Mouse (Mus musculus) midbrain, embryonic 10.5 days (tissue): ENCODE results near the gene St3gal6. TPM values are rescaled to one million over a fixed set of nuclear protein-coding genes. Genes with fewer than 3 reads are reported as not detected.
A peak's percentile ranks its signal among the peaks of the same experiment; 100 is the strongest.

Experiments
- DNase-seq: peaks from one replicate; pipeline ENCODE4 v3.0.0-alpha.2; 2017; ENCODE audit warnings: low spot score
- H3K27ac ChIP-seq: fragments of 300-500 bp; sonication (generic); replicated peaks from 2 replicates; pipeline ENCODE4 v1.5.1; 2016; ENCODE audit warnings: mild to moderate bottlenecking
- H3K27me3 ChIP-seq: fragments of 300-500 bp; sonication (generic); 2 replicates; pipeline ENCODE4 v1.6.1; 2016; ENCODE audit warnings: low read depth, mild to moderate bottlenecking; ENCODE audit not compliant: poor library complexity, severe bottlenecking
- H3K36me3 ChIP-seq: fragments of 300-500 bp; sonication (generic); 2 replicates; pipeline ENCODE4 v1.6.1; 2016; ENCODE audit warnings: mild to moderate bottlenecking, moderate library complexity
- H3K4me1 ChIP-seq: fragments of 300-500 bp; sonication (generic); 2 replicates; pipeline ENCODE4 v1.6.1; 2016
- H3K4me3 ChIP-seq: fragments of 300-500 bp; sonication (generic); 2 replicates; pipeline ENCODE4 v1.5.1; 2016; ENCODE audit warnings: mild to moderate bottlenecking, moderate library complexity
- H3K9me3 ChIP-seq: fragments of 300-500 bp; sonication (generic); replicated peaks from 2 replicates; pipeline ENCODE4 v1.6.1; 2016; ENCODE audit warnings: mild to moderate bottlenecking
- WGBS: fragments of 180-500 bp; shearing (Covaris S2); methylation state at CpG from one replicate; pipeline ENCODE4 v1.1.7; 2016; 5-methylcytosine and 5-hydroxymethylcytosine counted together
- polyA plus RNA-seq: library from polyadenylated mRNA; unstranded; fragments of >200 nt; fragmentation: Nextera tagmentation; extraction: Ambion mirVana; gene quantifications from 2 replicates; pipeline ENCODE4 v1.2.1, GENCODE M21; 2016

Gene St3gal6
- polyA plus RNA-seq, 1 experiment from 2014 or later: 12.5 TPM

GRCm38 (mm10) chr16:58533742-58534141, 9.7 kb upstream of the St3gal6 start:
- WGBS: 83% methylated on average over 5 of the region's 5 CpGs

GRCm38 (mm10) chr16:58533254-58533653, 9.2 kb upstream of the St3gal6 start:
- WGBS: 83% methylated on average over 2 of the region's 2 CpGs

More at GRCm38 (mm10) chr16:58533742-58534141, 9.7 kb upstream of the St3gal6 start:
- Histone ChIP-seq H3K4me1 (peaks cover 25% of the 10 kb centered on the region), H3K4me3 (no peak overlapping the region), H3K27ac (no peak overlapping the region), H3K27me3 (no peaks in the 10 kb centered on the region), H3K9me3 (no peaks in the 10 kb centered on the region), H3K36me3 (no peaks in the 10 kb centered on the region)
- no peak for DNase-seq

GRCm38 (mm10) chr16:58532511-58532910, 8.5 kb upstream of the St3gal6 start:
- Histone ChIP-seq H3K9me3 (no peaks in the 10 kb centered on the region), H3K36me3 (no peaks in the 10 kb centered on the region), H3K27ac (peak overlapping the region; percentile 49), H3K4me1 (peaks cover 25% of the 10 kb centered on the region), H3K4me3 (no peak overlapping the region), H3K27me3 (no peaks in the 10 kb centered on the region)
- WGBS: 35% methylated on average over 3 of the region's 3 CpGs
- DNase-seq: peak; percentile 38

More at GRCm38 (mm10) chr16:58533254-58533653, 9.2 kb upstream of the St3gal6 start:
- Histone ChIP-seq H3K36me3 (no peaks in the 10 kb centered on the region), H3K27me3 (no peaks in the 10 kb centered on the region), H3K4me1 (peaks cover 25% of the 10 kb centered on the region), H3K27ac (no peak overlapping the region), H3K9me3 (no peaks in the 10 kb centered on the region), H3K4me3 (no peak overlapping the region)
- no peak for DNase-seq

- H3K27ac ChIP-seq: no peak overlapping the region
- H3K9me3 ChIP-seq: peaks cover 7% of the 10 kb centered on the region
- H3K36me3 ChIP-seq: no peaks in the 10 kb centered on the region
- H3K4me3 ChIP-seq: no peak overlapping the region
- H3K27me3 ChIP-seq: no peaks in the 10 kb centered on the region
- peaks cover 14% of the 10 kb centered on the region for H3K4me1 ChIP-seq
- DNase-seq: no peak
- WGBS: 79% methylated on average over 5 of the region's 5 CpGs
These were observed 3.8 kb upstream of the St3gal6 start for GRCm38 (mm10) chr16:58527817-58528216.

GRCm38 (mm10) chr16:58526729-58527128, 2.7 kb upstream of the St3gal6 start:
- Histone ChIP-seq H3K36me3 (no peaks in the 10 kb centered on the region), H3K27ac (no peak overlapping the region), H3K4me3 (no peak overlapping the region), H3K9me3 (peaks cover 7% of the 10 kb centered on the region), H3K27me3 (peaks cover 5% of the 10 kb centered on the region), H3K4me1 (peaks cover 16% of the 10 kb centered on the region)
- no peak for DNase-seq
- 90% methylated on average over 6 of the region's 6 CpGs for WGBS

- H3K4me1 ChIP-seq: peaks cover 16% of the 10 kb centered on the region
- H3K36me3 ChIP-seq: no peaks in the 10 kb centered on the region
- peaks cover 7% of the 10 kb centered on the region for H3K9me3 ChIP-seq
- no peak for DNase-seq
- peaks cover 10% of the 10 kb centered on the region for H3K27me3 ChIP-seq
- H3K4me3 ChIP-seq: no peak overlapping the region
- no peak overlapping the region for H3K27ac ChIP-seq
These were observed 1.8 kb upstream of the St3gal6 start for GRCm38 (mm10) chr16:58525832-58526231.

- Histone ChIP-seq H3K27me3 (peaks cover 10% of the 10 kb centered on the region), H3K4me3 (peak overlapping the region; percentile 85), H3K4me1 (peaks cover 16% of the 10 kb centered on the region), H3K27ac (peak overlapping the region; percentile 91), H3K9me3 (peaks cover 7% of the 10 kb centered on the region), H3K36me3 (no peaks in the 10 kb centered on the region)
- peak; percentile 78 for DNase-seq
- under 1% methylated on average over 58 of the region's 58 CpGs for WGBS
These were observed 791 bp downstream of the St3gal6 start for GRCm38 (mm10) chr16:58523044-58523859.

GRCm38 (mm10) chr16:58522677-58523043, 1.4 kb downstream of the St3gal6 start:
- DNase-seq: no peak
- peak overlapping the region; percentile 91 for H3K27ac ChIP-seq
- peaks cover 16% of the 10 kb centered on the region for H3K4me1 ChIP-seq
- H3K27me3 ChIP-seq: peaks cover 10% of the 10 kb centered on the region
- no peaks in the 10 kb centered on the region for H3K36me3 ChIP-seq
- peak overlapping the region; percentile 85 for H3K4me3 ChIP-seq
- peaks cover 7% of the 10 kb centered on the region for H3K9me3 ChIP-seq
- WGBS: under 1% methylated on average over 16 of the region's 16 CpGs

- Histone ChIP-seq H3K27ac (no peak overlapping the region), H3K27me3 (peaks cover 10% of the 10 kb centered on the region), H3K9me3 (peaks cover 7% of the 10 kb centered on the region), H3K36me3 (no peaks in the 10 kb centered on the region), H3K4me1 (peaks cover 16% of the 10 kb centered on the region), H3K4me3 (peak overlapping the region; percentile 85)
- no peak for DNase-seq
- 38% methylated on average over 7 of the region's 7 CpGs for WGBS
These were observed 2.1 kb downstream of the St3gal6 start for GRCm38 (mm10) chr16:58521900-58522299.

GRCm38 (mm10) chr16:58521182-58521581, 2.9 kb downstream of the St3gal6 start:
- WGBS: 83% methylated on average over 4 of the region's 4 CpGs
- Histone ChIP-seq H3K27me3 (peaks cover 10% of the 10 kb centered on the region), H3K9me3 (peaks cover 7% of the 10 kb centered on the region), H3K27ac (no peak overlapping the region), H3K36me3 (no peaks in the 10 kb centered on the region), H3K4me3 (no peak overlapping the region), H3K4me1 (peaks cover 16% of the 10 kb centered on the region)
- no peak for DNase-seq

- Histone ChIP-seq H3K27me3 (peaks cover 10% of the 10 kb centered on the region), H3K27ac (no peak overlapping the region), H3K4me1 (peaks cover 16% of the 10 kb centered on the region), H3K4me3 (no peak overlapping the region), H3K9me3 (peaks cover 7% of the 10 kb centered on the region), H3K36me3 (no peaks in the 10 kb centered on the region)
- 95% methylated on average over 6 of the region's 6 CpGs for WGBS
- DNase-seq: no peak
These were observed 3.6 kb downstream of the St3gal6 start for GRCm38 (mm10) chr16:58520457-58520856.

- H3K36me3 ChIP-seq: no peaks in the 10 kb centered on the region
- H3K4me3 ChIP-seq: no peak overlapping the region
- 82% methylated on average over 11 of the region's 11 CpGs for WGBS
- no peak overlapping the region for H3K27ac ChIP-seq
- peaks cover 3% of the 10 kb centered on the region for H3K9me3 ChIP-seq
- no peak for DNase-seq
- peaks cover 16% of the 10 kb centered on the region for H3K4me1 ChIP-seq
- H3K27me3 ChIP-seq: peaks cover 10% of the 10 kb centered on the region
These were observed 4.4 kb downstream of the St3gal6 start for GRCm38 (mm10) chr16:58519650-58520073.

GRCm38 (mm10) chr16:58516960-58517798, 6.9 kb downstream of the St3gal6 start:
- no peaks in the 10 kb centered on the region for H3K36me3 ChIP-seq
- no peak overlapping the region for H3K27ac ChIP-seq
- no peak overlapping the region for H3K4me3 ChIP-seq
- H3K27me3 ChIP-seq: peaks cover 10% of the 10 kb centered on the region
- WGBS: 92% methylated on average over 7 of the region's 7 CpGs
- no peak for DNase-seq
- H3K4me1 ChIP-seq: peaks cover 23% of the 10 kb centered on the region
- H3K9me3 ChIP-seq: no peaks in the 10 kb centered on the region
